Mouse (Mus musculus) cerebellum, adult 11 months (tissue): Measurements from ENCODE around the gene F2r.

Experiments
- DNase-seq: peaks from one replicate; pipeline ENCODE4 v3.0.0; 2022

F2r gene

GRCm38 (mm10) chr13:95618309-95618712 is at the start of gene F2r:
Gene F2r (minus strand): TSS chr13:95618487.
- DNase-seq: peak; percentile 2

GRCm38 (mm10) chr13:95667260-95667659 is 49.0 kb upstream of the F2r start:
- DNase-seq: no peak

- DNase-seq: no peak
Observed at GRCm38 (mm10) chr13:95665644-95666356, 47.5 kb upstream of the F2r start.

- DNase-seq: no peak
Observed at GRCm38 (mm10) chr13:95663834-95664233, 45.5 kb upstream of the F2r start.

GRCm38 (mm10) chr13:95659432-95659831 is 41.1 kb upstream of the F2r start:
- DNase-seq: no peak

- no peak for DNase-seq
Observed at GRCm38 (mm10) chr13:95657171-95657570, 38.9 kb upstream of the F2r start.

- no peak for DNase-seq
Observed at GRCm38 (mm10) chr13:95655284-95655683, 37.0 kb upstream of the F2r start.

GRCm38 (mm10) chr13:95653696-95654095 is 35.4 kb upstream of the F2r start:
- no peak for DNase-seq

- no peak for DNase-seq
Observed at GRCm38 (mm10) chr13:95651870-95652668, 33.8 kb upstream of the F2r start.

GRCm38 (mm10) chr13:95649941-95650340 is 31.7 kb upstream of the F2r start:
- DNase-seq: no peak

GRCm38 (mm10) chr13:95647248-95647647 is 29.0 kb upstream of the F2r start:
- no peak for DNase-seq

GRCm38 (mm10) chr13:95646687-95647111 is 28.4 kb upstream of the F2r start:
- DNase-seq: no peak

GRCm38 (mm10) chr13:95643740-95644139 is 25.5 kb upstream of the F2r start:
- DNase-seq: no peak

- DNase-seq: no peak
Observed at GRCm38 (mm10) chr13:95641061-95641986, 23.0 kb upstream of the F2r start.

GRCm38 (mm10) chr13:95640408-95640807 is 22.1 kb upstream of the F2r start:
- DNase-seq: no peak

GRCm38 (mm10) chr13:95639336-95640116 is 21.2 kb upstream of the F2r start:
- DNase-seq: no peak

- DNase-seq: no peak
Observed at GRCm38 (mm10) chr13:95638894-95639293, 20.6 kb upstream of the F2r start.

GRCm38 (mm10) chr13:95637737-95638136 is 19.4 kb upstream of the F2r start:
- DNase-seq: no peak

GRCm38 (mm10) chr13:95635301-95635700 is 17.0 kb upstream of the F2r start:
- no peak for DNase-seq

GRCm38 (mm10) chr13:95634451-95634850 is 16.2 kb upstream of the F2r start:
- DNase-seq: no peak

- DNase-seq: no peak
Observed at GRCm38 (mm10) chr13:95633384-95633783, 15.1 kb upstream of the F2r start.

GRCm38 (mm10) chr13:95632144-95632543 is 13.9 kb upstream of the F2r start:
- DNase-seq: no peak
